Mouse (Mus musculus): Measurements from ENCODE around the gene Pappa.

Pappa gene

GRCm38 (mm10) chr4:65123741-65124224, at the start of gene Pappa:
Gene Pappa (plus strand): TSS chr4:65124174.
- DNase-seq, result no peak

- DNase-seq, result no peak
Observed at GRCm38 (mm10) chr4:65077906-65078615, 45.9 kb upstream of the Pappa start.

- DNase-seq, result no peak
Observed at GRCm38 (mm10) chr4:65086864-65087263, 37.1 kb upstream of the Pappa start.

- no peak for DNase-seq
Observed at GRCm38 (mm10) chr4:65087592-65087991, 36.4 kb upstream of the Pappa start.

- peak; percentile 34 to 36 for DNase-seq
Observed at GRCm38 (mm10) chr4:65092191-65092590, 31.8 kb upstream of the Pappa start.

GRCm38 (mm10) chr4:65120329-65120728, 3.6 kb upstream of the Pappa start:
- DNase-seq, result peak in 1 of 2 experiments; percentile 32

- DNase-seq, result peak in 1 of 2 experiments; percentile 13
Observed at GRCm38 (mm10) chr4:65122841-65123240, 1.1 kb upstream of the Pappa start.

GRCm38 (mm10) chr4:65124369-65125151, 586 bp downstream of the Pappa start:
- peak; percentile 14 to 50 for DNase-seq

- peak; percentile 64 to 72 for DNase-seq
Observed at GRCm38 (mm10) chr4:65125341-65126332, 1.7 kb downstream of the Pappa start.

- DNase-seq, result peak; percentile 72 to 81
Observed at GRCm38 (mm10) chr4:65126451-65127290, 2.7 kb downstream of the Pappa start.

GRCm38 (mm10) chr4:65127291-65127590, 3.3 kb downstream of the Pappa start:
- peak; percentile 61 to 85 for DNase-seq

GRCm38 (mm10) chr4:65132657-65133056, 8.7 kb downstream of the Pappa start:
- no peak for DNase-seq

GRCm38 (mm10) chr4:65134358-65134757, 10.4 kb downstream of the Pappa start:
- DNase-seq, result no peak

- peak in 1 of 2 experiments; percentile 10 for DNase-seq
Observed at GRCm38 (mm10) chr4:65135109-65135508, 11.1 kb downstream of the Pappa start.

GRCm38 (mm10) chr4:65136541-65136940, 12.6 kb downstream of the Pappa start:
- DNase-seq, result no peak

- no peak for DNase-seq
Observed at GRCm38 (mm10) chr4:65146936-65147335, 23.0 kb downstream of the Pappa start.

- DNase-seq, result no peak
Observed at GRCm38 (mm10) chr4:65153601-65154000, 29.6 kb downstream of the Pappa start.

GRCm38 (mm10) chr4:65156231-65156630, 32.3 kb downstream of the Pappa start:
- no peak for DNase-seq

GRCm38 (mm10) chr4:65158651-65159050, 34.7 kb downstream of the Pappa start:
- no peak for DNase-seq

GRCm38 (mm10) chr4:65159481-65159880, 35.5 kb downstream of the Pappa start:
- DNase-seq, result no peak

- DNase-seq, result no peak
Observed at GRCm38 (mm10) chr4:65163698-65164097, 39.7 kb downstream of the Pappa start.

Measured in kidney, postnatal 25 days (tissue).